Mouse (Mus musculus) layer of hippocampus, postnatal 14 days (tissue): ENCODE data around the gene Oaz2. TPM values are rescaled to one million over a fixed set of nuclear protein-coding genes. Genes with fewer than 3 reads are reported as not detected.
A peak's percentile ranks its signal among the peaks of the same experiment; 100 is the strongest.

Experiments
- DNase-seq, 2 experiments: peaks; one replicate each; pipeline ENCODE4 v3.0.0; 2021 to 2022; ENCODE audit warnings: low spot score in 2 of 2, mixed read lengths in 1 of 2
- long read RNA-seq, 2 experiments: library from polyadenylated mRNA; stranded (forward); transcript quantifications; one replicate each; pipeline ENCODE4 v2.0.0; 2021
- total RNA-seq, 2 experiments: library from RNA; stranded (reverse); gene quantifications; 2 replicates each; pipeline ENCODE4 v1.2.3; 2021

Gene Oaz2
- 100 to 1,000 TPM; 213 to 221 TPM for total RNA-seq
- long read RNA-seq, experiment 1, partial matches to known transcripts, result 11 of 343 reads
- long read RNA-seq, experiment 1, other reads (novel, unspliced or antisense), result 330 of 343 reads
- long read RNA-seq, experiment 2, partial matches to known transcripts, result 20 of 454 reads
- long read RNA-seq, experiment 2, other reads (novel, unspliced or antisense), result 434 of 454 reads

DNA sequence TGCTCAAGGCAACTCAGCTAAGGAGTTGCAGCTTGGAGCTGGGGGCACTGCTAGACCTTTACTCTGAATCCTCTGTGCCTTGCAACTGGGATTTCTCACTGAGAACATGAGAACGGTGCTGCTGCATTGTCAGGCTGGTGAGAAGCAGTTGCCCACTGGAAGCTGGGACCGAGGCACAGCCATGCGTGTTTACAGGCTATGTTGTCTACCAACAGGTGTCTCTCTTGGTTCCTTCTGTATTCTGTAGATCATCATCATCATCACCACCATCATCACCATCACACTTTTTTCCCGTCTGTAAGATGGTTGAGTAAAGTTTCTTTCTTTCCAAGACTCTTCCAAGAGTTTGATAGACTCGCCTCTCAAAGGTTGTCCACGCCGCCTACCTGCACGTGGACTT lies at the start of gene Oaz2:
Gene Oaz2 (plus strand): TSS at position 301 of the 400 bp plus-strand sequence.
- no peak for DNase-seq

DNA sequence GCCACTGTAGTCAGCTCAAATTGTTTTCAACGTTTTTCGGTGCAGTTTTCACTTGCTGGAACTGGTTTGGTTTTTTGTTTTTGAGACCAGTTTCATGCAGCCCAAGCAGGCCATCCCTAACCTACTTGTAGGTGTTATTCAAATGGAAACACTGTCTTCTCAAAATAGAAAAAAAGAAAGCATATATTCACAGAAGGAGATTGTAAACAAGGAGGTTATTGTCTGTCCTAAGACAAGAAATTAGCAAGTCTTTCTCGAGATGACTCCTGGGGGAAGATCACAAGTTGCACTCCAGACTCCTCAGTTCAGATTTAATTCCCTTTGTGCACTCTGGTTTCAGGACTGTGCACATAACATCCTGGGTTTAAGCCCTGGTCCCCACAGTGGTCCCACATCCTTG lies 48.5 kb upstream of the Oaz2 start:
- DNase-seq, result no peak

DNA sequence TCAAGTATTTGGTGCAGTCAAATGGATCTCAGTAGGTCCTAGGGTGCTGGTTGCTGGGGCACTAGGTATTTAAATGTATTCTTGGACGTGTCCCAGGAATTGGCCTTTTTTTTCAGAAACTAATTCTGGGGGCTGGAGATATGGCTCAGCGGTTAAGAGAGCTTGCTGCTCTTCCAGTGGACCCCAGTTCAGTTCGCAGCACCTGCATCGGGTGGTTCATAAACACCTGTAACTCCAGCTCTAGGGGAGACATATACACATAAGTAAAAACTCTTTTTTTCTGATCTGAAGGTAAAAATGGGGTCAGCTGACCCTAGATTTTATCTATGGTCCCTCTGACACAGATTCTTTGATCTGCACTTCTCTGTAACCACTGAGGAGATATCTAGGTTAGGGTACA lies 46.6 kb upstream of the Oaz2 start:
- no peak for DNase-seq

DNA sequence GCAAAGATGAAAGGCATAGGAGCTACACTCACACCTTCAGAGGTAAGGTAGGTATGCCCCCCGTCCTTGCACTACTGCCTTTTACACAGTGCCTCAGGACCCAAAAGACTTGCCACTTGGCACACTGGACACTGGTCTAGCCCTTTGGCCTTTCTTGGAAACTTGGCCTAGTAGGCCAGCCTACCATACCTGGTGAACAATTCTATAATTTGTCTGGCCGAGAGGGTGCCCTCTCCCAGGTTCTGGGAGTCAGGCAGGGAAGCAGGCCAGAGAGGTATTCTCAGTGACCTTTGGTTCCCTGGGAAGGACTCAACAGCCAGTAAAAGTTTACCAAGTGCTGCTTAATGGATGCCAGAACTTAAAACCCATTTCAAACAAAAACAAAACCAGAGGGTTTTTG lies 46.1 kb upstream of the Oaz2 start:
- no peak for DNase-seq

DNA sequence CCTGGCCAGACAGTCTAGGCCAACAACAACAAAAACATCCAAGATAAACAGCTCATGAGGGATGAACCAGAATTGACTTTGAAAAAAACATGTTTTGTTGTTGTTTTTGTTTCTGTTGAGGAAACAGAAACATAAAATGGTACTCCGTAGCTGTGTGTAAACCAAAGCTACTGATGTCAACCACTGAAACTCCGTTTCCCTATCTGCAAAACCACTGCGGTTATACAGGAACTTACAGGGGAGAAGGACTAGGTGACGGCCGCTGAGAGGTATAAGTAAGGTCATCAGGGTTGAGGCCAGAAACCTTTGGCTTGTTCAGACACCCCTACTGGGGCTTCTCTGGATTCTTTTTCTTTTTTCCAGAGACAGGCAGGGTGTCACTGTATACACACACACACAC lies 45.0 kb upstream of the Oaz2 start:
- no peak for DNase-seq

DNA sequence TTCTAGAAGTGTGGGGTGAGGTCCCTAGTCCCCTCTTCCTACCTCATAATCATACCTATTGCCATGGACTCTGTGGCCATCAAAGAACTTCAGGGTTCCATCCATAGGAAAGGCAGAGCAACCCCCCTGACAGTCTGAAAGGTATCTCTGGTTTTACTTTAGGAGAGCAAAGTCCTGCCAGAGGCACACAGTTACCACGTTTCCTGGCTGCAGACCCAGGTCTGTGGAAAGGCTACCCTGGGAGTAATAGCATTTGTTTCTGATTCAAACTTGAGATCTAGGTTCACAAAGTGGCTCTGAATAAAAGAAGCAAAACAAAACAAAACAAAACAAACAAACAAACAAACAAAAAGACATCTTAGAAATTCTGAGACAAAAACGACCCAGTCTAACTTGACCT lies 43.5 kb upstream of the Oaz2 start:
- no peak for DNase-seq

DNA sequence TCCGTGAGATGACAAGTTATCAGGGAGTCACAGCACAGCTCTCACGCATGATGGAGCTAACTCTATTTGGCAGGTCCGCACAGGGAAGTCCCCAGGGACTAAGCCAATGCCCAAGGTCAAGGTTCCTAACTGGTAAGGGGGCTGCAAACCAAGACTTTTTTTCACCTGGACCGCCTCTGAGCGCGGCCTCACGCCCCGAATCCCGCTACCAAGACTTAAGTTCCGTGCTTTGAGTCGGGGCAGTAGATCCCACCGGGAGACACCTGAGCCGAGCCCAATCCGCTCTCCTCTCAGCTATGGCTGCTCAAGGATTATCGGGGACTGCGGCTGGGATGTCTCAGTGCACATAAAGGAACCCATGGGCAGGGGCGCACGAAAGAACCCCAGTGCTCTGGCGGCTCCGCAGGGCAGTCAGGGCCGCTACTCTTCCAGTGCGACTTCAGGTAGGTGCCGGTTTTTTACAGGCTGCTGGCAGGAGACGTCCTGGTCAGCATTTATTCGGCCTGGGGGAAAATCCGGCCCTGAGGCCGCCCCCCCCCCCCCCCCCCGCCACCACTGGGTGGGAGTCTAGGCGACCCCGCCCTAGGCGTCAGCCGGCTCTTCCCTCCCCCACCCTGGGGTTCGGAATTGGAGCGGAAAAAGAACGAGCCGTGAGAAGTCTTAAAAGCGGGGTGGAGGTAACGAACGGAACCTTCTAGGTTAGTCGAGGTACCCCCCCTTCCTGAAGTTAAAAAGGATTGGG lies 38.6 kb upstream of the Oaz2 start, which contains the start of gene Rbpms2:
Gene Rbpms2 (plus strand): TSS at position 624 of the 742 bp plus-strand sequence.
- peak in 1 of 2 experiments; percentile 8 for DNase-seq

DNA sequence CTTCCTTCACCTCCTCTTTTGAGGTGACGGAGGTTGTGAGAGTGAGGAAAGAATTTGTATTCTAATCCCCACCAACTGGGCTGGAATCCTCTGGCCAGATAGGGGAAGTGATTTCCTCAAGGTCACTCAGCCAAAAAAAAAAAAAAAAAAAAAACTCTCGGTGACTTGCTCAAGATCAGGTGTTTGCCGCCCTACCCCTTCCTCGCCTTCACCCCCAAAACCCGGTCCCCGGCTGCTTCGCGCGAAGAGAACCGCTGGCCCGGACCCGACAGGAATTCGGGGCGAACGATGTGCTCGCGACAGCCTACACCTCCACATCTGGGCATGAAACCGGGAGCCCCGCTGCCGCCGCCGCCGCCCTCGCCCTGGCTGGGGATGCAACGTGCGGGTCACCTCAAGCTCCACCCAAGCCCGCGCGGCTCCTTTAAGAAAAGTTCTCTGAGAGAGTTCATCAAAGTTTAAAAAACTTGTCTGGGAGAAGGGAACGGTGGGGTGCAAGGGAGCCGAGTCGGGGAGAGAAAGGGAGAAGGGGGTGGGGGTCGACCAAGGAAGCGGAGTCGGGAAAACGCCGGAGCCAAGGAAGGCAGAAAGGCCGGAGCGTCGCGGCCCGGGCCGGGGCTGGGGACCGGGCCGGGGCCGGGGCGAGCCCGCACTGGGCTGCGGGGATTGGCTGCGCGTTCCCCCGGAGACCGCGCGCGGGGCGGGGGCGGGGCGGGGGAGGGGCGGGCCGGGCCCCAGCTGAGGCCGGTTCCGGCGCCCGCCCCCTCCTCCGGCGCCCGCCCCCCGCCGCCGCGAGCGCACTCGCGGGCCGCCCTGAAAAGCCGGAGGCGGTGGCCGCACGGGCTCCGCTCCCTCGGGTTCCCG lies 37.8 kb upstream of the Oaz2 start:
- DNase-seq, result peak in 1 of 2 experiments; percentile 5

DNA sequence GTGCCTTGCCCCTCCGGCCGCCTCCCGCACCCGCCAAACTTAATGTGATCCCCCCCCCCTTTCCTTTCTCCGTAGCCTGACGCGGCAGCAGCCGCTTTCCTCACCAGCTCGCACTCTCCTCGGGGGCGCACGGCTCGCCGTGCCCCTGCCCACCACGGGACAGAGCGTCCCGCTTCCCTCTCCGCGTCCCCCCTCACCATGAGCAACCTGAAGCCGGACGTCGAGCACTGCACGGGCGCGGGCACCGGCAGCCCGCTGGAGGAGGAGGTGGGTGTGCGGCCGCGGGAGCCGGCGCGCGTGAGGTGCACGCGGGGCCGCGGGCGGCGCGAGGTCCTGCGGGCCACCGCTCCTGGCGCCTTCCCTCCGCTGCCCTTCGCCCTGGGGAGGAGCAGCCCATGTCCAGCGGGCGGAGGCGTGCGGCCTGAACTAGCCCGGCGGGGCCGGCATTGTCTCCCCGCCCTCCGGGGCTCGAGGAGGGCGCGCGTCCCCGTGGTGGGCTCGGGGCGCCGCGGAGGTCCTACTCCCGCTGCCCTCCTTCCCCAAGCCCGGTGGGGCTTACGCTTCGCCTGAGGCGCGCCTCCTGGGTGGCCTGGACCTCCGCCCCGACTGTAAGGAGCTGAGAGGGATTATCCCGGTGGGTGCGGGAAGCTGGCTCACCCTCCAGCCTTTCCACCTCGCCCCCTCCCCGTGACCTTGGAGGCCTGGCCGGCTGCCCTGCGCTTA lies 37.0 kb upstream of the Oaz2 start:
- no peak for DNase-seq

DNA sequence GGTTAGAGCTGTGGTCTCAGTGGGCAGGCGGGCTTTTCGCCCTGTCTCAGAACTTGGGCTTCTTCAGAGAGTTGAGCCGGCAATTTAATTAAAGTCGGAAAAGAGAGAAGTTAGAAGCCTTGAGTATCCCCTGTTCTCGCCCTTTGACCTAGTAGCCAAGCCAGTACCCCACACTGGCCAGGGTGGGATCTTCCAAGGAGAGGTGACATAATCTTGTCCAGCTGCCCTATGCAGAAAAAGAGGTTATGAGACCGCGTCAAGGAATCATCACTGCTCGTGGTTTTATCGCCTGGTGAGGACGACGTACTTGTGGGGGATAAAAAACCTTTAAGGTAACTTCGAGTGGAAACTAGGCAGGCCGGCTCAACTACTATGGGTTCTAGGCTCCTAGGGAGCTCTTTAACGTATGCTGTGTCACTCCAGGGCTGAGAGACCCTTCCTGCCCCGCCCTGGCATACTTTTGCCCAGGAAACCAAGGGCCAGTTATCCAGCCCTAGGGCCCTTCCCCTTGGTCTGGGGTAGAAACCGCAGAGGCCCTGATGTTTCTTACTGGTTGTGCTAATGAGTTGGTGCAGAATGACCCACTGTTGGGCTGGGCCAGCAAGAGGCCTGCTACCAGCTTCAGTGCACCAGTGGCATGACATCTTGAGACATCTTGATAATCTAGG lies 36.3 kb upstream of the Oaz2 start:
- no peak for DNase-seq

DNA sequence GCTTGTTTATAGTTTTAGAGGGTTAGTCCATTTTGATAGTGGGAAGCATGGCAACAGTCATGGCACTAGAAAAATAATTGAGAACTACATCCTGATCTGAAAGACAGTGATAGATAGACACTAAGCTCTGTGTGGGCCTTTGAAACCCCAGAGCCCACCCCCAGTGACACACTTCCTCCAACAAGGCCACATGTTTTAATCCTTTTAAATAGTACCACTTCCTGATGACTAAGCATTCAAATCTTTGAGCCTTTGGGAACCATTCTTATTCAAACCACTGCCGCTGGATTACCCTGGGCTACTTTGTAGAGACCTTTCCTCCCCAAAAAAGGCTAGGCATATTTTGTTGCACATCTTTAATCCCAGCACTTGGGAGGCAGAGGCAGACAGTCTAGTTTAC lies 32.0 kb upstream of the Oaz2 start:
- no peak for DNase-seq

DNA sequence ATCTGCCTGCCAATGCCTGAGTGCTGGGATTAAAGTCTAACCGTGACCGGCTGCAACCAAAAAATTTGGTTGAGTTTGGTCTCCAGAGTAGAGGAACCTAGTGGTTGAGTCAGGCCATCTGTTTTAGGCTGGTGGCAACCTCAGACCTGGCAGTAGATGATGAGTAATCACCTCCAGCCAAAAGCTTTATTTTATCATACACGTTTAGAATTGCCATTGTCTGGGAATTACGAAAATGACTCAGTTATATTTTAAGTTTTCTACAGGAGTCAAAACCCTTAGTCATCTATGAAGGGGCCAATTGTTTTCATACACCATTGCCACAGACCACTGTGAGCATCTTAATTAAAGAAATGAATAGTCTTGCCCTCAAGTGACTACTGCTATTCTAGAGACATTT lies 30.9 kb upstream of the Oaz2 start:
- DNase-seq, result no peak

DNA sequence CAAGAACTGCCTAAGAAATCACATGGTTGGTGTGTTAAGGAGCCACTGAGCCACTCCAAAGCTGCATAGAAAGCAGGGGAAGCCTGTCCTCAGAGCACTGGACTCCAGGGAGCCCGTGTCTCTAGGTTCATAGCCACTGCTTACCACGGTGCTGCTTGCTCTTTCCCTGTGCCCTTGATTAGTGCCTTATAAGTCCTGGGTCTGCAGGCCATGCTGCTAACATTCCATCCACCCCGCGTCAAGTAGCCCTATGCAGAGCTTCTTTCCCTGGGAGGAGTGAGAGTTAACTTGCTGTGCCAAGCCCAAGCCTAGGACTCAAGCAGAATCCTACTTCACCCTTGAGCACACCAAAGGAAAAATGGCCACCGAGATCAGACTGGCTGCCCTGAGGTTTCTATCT lies 28.7 kb upstream of the Oaz2 start:
- no peak for DNase-seq

DNA sequence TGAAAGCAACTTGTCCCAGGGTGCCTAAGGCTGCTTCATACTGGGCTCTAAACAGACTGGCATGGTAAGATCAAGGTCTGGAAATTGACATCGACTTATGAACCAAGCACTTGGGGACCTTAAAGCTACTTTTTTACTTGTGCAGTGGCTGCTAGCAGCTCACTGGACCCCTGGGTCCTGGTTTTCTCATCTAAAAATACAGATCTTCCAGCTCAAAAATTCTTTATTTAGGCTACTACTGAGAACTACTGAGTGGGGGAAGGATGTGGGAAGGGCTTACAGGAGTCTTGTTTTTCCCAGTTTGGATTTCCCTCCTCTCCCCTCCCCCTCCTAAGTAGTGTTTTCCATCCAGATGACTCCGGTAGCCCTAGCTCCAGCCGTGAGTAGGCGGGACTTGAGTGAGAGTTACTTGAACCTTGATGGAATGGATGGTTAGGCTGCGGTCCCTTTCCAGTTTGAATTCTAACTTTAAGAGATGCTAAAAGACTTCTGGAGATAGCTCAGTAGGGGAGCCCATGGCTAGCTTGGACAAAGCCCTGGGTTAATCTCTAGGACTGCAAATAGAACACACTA lies 26.9 kb upstream of the Oaz2 start:
- DNase-seq, result no peak

DNA sequence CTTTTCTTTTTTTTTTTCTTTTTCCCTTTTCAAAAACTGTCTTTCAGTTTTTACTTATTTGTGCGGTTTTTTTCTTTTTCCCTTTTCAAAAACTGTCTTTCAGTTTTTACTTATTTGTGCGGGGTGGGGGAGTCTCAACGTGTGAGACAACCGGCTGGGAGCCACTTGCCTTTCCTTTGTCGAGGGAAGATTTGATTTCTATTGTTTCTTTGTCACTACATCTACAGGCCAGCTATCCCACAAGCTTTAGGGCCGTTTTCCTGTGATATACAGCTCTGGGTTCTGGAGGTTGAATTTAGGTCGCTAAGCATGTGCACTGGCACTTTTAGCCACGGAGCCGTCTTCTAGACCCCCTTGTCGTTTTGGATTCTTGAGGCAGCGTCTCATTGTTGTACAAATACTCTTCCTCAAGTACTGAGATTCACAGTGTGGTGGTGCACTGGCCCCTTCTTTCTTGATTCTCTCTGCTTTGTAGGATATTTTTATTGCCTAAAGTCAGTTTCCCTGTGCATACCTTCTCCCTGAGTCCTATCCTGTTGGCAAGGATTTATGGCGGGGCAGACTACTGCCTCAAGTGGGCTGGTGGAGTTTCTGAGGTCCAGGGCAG lies 26.3 kb upstream of the Oaz2 start:
- no peak for DNase-seq

DNA sequence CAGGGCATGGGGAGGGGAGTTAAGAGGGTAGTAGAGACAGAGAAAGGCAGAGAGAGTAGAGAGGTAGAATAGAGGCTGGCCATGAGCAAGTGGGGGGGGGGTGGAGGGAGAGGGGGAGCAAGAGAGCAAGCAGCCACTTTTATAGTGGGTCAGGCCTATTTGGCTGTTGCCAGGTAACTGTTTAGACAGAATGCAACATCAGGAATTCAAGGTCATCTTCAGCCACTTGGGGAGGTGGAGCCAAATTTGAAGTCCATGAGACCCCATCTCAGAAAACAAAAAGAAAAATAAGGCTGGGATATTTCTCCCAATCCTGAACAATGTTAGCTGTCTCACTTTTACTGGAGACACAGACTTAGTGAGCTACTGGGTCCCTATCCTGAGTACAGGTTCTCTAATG lies 25.3 kb upstream of the Oaz2 start:
- DNase-seq, result no peak

DNA sequence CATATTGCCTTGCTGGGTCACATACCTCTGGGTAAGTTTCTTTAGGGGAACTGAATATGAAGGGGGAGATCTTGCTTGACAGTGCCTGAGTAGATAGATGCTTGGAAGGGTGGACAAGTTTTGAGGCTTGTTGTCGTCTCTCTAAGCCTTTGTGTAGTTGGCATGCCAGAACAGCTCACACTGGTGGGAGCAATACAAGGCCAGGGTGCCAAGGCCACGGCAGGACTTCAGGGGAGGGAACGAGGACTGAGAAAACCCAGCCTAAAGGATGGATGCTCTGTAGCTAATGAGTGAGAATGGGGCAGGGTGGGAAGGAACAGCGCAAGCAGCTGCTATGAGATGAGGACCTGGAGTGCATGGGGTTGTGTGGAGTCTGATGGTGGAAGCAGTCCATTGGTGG lies 22.8 kb upstream of the Oaz2 start:
- no peak for DNase-seq

DNA sequence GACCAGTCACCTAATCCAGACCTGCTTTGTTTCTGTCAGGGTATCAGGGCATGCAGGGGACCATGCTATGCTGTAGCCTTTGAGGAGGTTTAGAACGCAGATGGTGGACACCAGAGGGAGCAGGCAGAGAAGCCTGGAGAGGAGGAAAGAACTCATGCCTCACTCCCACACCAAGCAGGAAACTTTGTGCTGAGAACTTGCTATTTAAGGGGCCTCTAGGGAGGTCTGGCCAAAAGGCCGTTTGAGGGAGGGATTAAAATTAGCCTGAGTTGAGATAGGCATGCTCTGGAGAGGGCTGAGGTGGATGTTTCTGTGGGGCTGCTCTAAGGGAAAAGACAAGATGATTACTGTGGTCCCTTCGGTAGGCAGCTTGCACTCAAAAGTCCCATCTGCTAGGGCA lies 21.8 kb upstream of the Oaz2 start:
- no peak for DNase-seq

DNA sequence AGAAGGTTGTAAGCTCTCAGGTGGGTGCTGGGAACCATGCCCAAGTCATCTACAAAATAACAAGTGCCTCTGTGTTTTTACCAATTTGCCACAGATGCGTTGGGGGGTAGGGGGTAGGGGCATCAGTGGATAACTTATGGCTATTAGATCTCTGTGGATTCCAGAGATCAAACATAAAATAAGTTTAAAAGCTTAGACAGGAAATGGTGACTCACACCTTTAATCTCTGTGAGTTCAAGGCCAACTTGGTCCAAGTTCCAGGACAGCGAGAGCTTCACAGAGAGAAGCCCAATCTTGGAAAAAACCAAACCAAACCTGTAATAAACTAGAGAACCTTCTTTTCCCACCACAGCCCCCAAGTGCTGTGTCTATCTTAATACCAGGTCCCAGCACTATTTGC lies 21.0 kb upstream of the Oaz2 start:
- no peak for DNase-seq

DNA sequence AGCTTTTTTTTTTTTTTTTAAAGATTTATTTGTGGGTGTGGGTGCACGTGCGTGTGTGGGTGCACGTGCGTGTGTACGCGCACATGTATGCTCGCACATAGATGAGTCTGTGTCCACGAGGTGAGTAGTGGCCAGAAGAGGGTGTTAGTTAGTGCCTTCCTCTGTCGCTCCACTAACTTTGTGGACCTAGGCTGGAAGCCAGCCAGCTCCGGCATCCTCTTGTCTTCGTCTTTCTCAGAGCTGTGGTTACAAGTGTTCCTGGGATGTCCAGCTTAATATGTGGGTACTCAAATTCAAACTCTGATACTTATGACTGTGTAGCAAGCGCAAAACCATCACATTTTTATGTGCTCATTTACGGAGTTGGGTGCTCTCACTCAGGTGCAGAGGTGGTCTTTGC lies 19.1 kb upstream of the Oaz2 start:
- DNase-seq, result no peak
